Mouse (Mus musculus) myocyte (in vitro differentiated cells): ENCODE measurements around the gene Slc35f4.

ENCODE experiments used
- E2F4 ChIP-seq: IDR thresholded peaks from one replicate; pipeline ENCODE4 v1.6.1; 2011; ENCODE audit warnings: mild to moderate bottlenecking, control low read depth, moderate library complexity; ENCODE audit not compliant: insufficient read depth
- MAX ChIP-seq: IDR thresholded peaks from one replicate; pipeline ENCODE4 v1.6.1; 2011; ENCODE audit warnings: low read depth, mild to moderate bottlenecking, control low read depth
- MYOG ChIP-seq, 3 experiments: IDR thresholded peaks; one replicate each; pipeline ENCODE4 v1.6.1; 2011; ENCODE audit warnings: control low read depth in 2 of 3, low read depth in 2 of 3, mild to moderate bottlenecking in 2 of 3; ENCODE audit not compliant: insufficient read length in 2 of 3, control insufficient read depth in 1 of 3, insufficient read depth in 1 of 3
- POLR2A ChIP-seq: IDR thresholded peaks from one replicate; pipeline ENCODE4 v1.6.1; 2011; ENCODE audit warnings: low read depth, mild to moderate bottlenecking, control low read depth, moderate library complexity; ENCODE audit not compliant: insufficient read length
- SRF ChIP-seq: IDR thresholded peaks from one replicate; pipeline ENCODE4 v1.6.1; 2011; ENCODE audit warnings: low read depth; ENCODE audit not compliant: control insufficient read depth, insufficient read length
- TCF12 ChIP-seq: IDR thresholded peaks from one replicate; pipeline ENCODE4 v1.6.1; 2011; ENCODE audit warnings: mild to moderate bottlenecking, control low read depth; ENCODE audit not compliant: poor library complexity, insufficient read depth, severe bottlenecking

DNA sequence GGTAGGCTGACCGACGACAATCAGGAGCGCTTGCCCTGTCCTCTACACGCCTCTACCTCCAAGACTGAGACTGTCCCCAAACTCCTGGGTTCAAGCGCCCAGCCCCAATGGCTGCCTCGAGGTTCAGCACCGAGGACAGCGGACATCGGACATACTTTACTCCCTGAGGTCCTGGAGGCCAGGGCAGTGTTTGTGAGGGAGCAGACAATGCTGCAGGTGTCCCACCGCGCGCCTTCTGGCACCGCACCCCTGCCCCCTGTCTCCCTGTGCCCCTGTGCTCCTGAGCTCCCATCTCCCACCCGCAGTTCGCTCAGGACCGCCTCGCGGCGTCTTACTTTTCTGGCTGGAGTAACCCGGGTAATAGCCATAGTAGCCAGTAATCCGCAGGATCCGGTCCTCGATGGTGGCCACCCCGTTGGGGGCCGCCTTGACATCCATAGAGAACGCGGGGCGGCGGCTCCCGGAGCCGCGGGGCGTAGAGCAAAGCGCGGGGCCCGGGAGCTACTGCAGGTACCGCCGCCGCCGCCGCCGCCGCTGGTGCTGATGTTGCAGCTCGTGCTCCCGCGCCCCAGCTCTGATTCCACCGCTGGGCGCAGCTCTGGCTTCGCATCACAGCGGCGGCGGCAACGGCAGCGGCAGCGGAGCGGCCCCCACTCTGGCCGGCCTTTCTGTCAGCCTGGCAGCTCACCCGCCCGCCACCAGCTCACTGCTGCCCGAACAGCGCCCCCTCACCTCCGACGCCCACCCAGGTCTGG lies 493 bp downstream of the Slc35f4 start:
- TF ChIP-seq POLR2A, result no peak
- no peak for TF ChIP-seq E2F4
- TF ChIP-seq TCF12, result no peak
- TF ChIP-seq MAX, result no peak
- TF ChIP-seq SRF, result no peak
- TF ChIP-seq MYOG (IDR thresholded peaks at IDR 0.05; ENCODE audit: control insufficient read depth in 1 of 3, insufficient read depth in 1 of 3, insufficient read length in 2 of 3, low read depth in 2 of 3), result no peak
